Mouse (Mus musculus) v-Abl transformed pro-B cells (cell line): ENCODE results near the gene Rasal1.

Experiments
- in situ Hi-C, 2 experiments: fragments of 400-800 bp; cut with MboI; formaldehyde crosslinking; loops; one replicate each; pipeline ENCODE4 v1.15.1; 2025; ENCODE audit not compliant: unreplicated experiment in 2 of 2

Gene Rasal1

GRCm38 (mm10) chr5:120620375-120621077, 28.1 kb upstream of the Rasal1 start:
- in situ Hi-C loops: loop anchor here in 1 of 2 experiments (25.0 kb wide), 1 partner anchor 483 kb away; no protein-coding TSS in a partner anchor

- in situ Hi-C loops: loop anchor here in 1 of 2 experiments (25.0 kb wide), 1 partner anchor 484 kb away; no protein-coding TSS in a partner anchor
Observed at GRCm38 (mm10) chr5:120621078-120621765, 27.4 kb upstream of the Rasal1 start.

- in situ Hi-C loops: loop anchor here in 1 of 2 experiments (25.0 kb wide), 1 partner anchor 485 kb away; no protein-coding TSS in a partner anchor
Observed at GRCm38 (mm10) chr5:120621846-120622197, 26.8 kb upstream of the Rasal1 start.

GRCm38 (mm10) chr5:120622198-120622851, 26.3 kb upstream of the Rasal1 start:
- in situ Hi-C loops: loop anchor here in 1 of 2 experiments (25.0 kb wide), 1 partner anchor 485 kb away; no protein-coding TSS in a partner anchor

- in situ Hi-C loops: loop anchor here in 1 of 2 experiments (25.0 kb wide), 1 partner anchor 487 kb away; no protein-coding TSS in a partner anchor
Observed at GRCm38 (mm10) chr5:120624427-120624826, 24.2 kb upstream of the Rasal1 start.

- in situ Hi-C loops: no loop called here
Observed at GRCm38 (mm10) chr5:120626399-120626798, 22.2 kb upstream of the Rasal1 start.

- in situ Hi-C loops: no loop called here
Observed at GRCm38 (mm10) chr5:120627515-120628300, 20.9 kb upstream of the Rasal1 start.

- in situ Hi-C loops: no loop called here
Observed at GRCm38 (mm10) chr5:120628624-120629023, 20.0 kb upstream of the Rasal1 start.

GRCm38 (mm10) chr5:120631128-120631527, 17.5 kb upstream of the Rasal1 start:
- in situ Hi-C loops: no loop called here

- in situ Hi-C loops: no loop called here
Observed at GRCm38 (mm10) chr5:120631892-120632291, 16.7 kb upstream of the Rasal1 start.

GRCm38 (mm10) chr5:120634131-120634530, 14.5 kb upstream of the Rasal1 start, which contains the start of gene Cfap73:
Gene Cfap73, minus strand, starts transcription at chr5:120634235.
- in situ Hi-C loops: no loop called here

- in situ Hi-C loops: no loop called here
Observed at GRCm38 (mm10) chr5:120634860-120635259, 13.8 kb upstream of the Rasal1 start.

GRCm38 (mm10) chr5:120635633-120636032, 13.0 kb upstream of the Rasal1 start:
- in situ Hi-C loops: no loop called here

GRCm38 (mm10) chr5:120640094-120640493, 8.5 kb upstream of the Rasal1 start:
- in situ Hi-C loops: no loop called here

- in situ Hi-C loops: no loop called here
Observed at GRCm38 (mm10) chr5:120643365-120644085, 5.1 kb upstream of the Rasal1 start.

GRCm38 (mm10) chr5:120644227-120644626, 4.4 kb upstream of the Rasal1 start:
- in situ Hi-C loops: no loop called here

- in situ Hi-C loops: no loop called here
Observed at GRCm38 (mm10) chr5:120645851-120646250, 2.8 kb upstream of the Rasal1 start.

- in situ Hi-C loops: no loop called here
Observed at GRCm38 (mm10) chr5:120647361-120647760, 1.3 kb upstream of the Rasal1 start.

- in situ Hi-C loops: no loop called here
Observed at GRCm38 (mm10) chr5:120647814-120648491, 659 bp upstream of the Rasal1 start.
